Mouse (Mus musculus) liver, adult 2 months (tissue): ENCODE measurements at regions not wholly inside any gene's neighbourhood (a gene's known extent, or its start where the extent isn't known, plus 50 kb on each side); places are given as distances from the start of the nearest gene placed in this dataset.

Experiments used
- CTCF ChIP-seq: fragments of 200-500 bp; IDR thresholded peaks from 2 replicates; pipeline ENCODE4 v1.5.1; 2011; ENCODE audit warnings: low read depth, low read length, control low read depth
- POLR2A ChIP-seq: fragments of 200-500 bp; IDR thresholded peaks from 2 replicates; pipeline ENCODE4 v1.6.1; 2011; ENCODE audit warnings: low read length, control low read depth; ENCODE audit not compliant: insufficient read depth; ENCODE audit errors: extremely low read depth

GRCm38 (mm10) chr2:9136963-9137362 is 744.1 kb upstream of the 4930412O13Rik start:
- TF ChIP-seq CTCF (no peak), POLR2A (no peak)
